Mouse (Mus musculus) A20 (cell line): Measurements from ENCODE around the gene Cmtm6.

ENCODE experiments used
- DNase-seq: peaks from one replicate; pipeline ENCODE4 v3.0.0-alpha.2; 2011; ENCODE audit warnings: low read depth, low spot score

Gene Cmtm6

DNA sequence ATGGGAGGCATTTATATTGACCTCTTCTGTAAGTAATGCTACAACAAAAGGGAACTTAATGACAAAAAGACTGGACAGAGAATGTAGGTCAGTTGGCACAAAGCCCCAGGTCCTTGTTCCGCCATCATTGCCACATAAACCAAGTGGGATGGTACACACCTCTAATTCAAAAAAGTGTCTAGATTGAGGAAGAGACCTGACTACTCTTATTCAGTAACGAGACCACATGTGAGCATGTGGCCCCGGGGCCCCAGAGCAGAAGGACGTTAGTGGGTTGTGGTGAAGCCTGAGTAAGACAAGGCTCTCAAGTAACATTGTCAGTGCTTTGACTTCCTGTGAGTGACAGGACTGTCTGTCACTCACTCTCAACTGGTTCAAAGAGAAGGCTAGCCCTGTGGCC lies 39.3 kb downstream of the Cmtm6 start:
- no peak for DNase-seq

DNA sequence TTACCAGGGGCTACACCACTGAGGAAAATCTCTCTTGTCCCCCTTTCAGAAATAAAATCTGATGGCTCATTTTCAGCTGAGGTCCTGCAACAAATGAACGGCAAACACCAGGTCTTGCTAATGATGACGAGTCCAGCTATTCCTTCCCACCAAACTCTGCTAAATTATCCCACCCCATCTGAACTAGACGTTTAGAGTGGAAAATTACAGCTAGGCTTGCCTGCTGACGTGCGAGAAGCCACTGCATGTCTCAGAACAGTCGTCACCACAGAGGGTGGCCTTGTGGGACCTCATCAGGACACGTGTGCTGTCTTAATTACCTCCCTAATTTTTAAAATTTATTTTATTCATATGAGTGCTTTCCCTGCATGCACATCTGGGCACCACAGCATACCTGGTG lies 40.6 kb downstream of the Cmtm6 start:
- no peak for DNase-seq

DNA sequence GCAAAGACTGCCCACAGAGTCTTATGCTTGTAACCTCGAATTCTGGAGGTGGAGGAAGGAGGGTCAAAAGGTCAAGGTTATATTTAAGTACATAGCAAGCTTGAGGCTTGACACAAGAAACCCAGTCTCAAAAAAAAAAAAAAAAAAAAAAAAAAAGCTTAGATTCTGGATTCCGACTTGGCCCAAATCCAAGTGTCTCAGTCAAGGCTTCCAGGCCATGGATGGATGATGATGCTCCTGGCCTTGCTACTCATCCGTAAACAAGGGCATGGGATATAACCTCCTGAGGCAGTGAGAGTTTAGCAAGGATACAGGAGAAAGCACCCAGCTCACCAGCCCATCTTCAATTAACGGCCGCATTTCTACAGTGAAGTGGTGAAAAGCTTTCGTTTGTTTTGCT lies 43.7 kb downstream of the Cmtm6 start:
- no peak for DNase-seq

DNA sequence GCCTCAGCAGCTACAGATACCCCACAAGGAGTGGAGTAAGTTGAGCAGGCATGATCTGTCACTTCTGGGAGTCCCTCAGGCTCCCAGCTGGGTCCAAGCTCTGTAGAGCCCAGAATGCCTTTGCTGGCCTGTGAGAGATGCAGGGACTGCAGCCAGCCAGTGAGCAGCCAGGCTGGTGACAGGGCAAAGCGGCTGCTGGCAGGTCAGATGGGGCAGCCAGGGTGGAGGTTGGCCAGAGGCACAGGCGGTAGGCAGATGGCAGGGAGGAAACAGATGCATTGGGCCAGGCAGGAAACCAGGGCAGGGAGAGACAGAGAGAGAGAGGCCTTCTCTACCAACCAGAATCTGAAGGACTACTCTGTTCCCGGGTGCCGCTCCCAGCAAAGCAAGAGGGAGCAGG lies 44.4 kb downstream of the Cmtm6 start:
- DNase-seq = no peak

DNA sequence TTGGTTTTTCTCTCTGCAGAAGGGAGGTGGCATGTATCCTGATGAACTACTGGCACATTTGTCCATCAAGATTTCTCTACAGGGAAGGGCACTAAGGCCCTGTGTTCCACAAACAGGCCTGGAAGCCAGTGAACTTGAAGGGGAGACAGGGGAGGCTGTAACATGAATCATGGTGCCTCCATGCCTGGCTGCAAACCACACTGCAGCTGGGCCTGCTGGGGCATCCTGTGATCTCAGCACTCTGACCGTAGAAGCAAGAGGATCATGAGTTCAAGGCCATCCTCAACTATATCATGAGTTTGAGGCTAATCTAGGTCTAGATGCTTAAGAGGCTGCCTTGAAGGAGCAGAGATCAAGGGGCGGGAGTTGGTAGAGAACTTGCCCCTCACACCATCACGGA lies 45.4 kb downstream of the Cmtm6 start:
- DNase-seq = no peak

DNA sequence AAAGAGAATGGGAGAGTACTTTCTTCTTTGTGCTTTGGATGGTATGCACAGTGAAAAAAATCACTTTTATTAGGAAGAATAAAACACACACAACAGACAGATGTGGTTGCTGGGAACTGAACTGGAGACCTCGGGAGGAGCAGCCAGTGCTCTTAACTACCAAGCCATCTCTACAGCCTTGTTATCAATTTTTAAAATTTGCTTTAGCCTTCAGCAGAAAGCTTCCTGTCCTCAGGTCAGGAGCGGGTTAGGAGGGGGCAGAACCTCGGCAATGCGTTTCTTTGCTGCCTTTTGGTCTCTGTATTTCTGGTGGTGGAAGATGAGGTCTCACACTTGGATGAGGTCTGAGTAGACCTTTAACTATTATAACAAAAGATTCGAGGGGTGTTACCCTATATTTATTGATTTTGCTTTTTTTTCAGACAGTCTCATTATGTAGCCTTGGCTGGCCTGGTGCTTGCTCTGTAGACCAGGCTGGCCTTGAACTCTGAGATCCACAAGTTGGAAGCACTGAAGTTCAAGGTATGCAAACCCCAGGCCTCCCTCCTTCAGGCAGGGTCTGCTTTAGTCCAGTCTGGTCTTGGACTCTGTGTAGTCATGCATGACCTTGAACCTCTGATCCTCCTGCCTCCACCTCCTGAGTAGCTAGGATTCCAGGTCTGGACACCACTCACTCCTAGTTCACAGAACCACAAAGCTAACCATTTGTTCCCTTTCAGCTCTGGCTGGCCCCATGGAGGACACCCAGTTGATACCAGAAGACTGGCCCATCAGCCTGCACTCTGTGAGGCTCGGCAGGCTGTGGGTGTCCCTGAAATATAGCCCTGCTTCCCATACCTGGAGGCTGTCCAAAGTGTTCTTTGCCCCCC lies 46.5 kb downstream of the Cmtm6 start:
- no peak for DNase-seq

DNA sequence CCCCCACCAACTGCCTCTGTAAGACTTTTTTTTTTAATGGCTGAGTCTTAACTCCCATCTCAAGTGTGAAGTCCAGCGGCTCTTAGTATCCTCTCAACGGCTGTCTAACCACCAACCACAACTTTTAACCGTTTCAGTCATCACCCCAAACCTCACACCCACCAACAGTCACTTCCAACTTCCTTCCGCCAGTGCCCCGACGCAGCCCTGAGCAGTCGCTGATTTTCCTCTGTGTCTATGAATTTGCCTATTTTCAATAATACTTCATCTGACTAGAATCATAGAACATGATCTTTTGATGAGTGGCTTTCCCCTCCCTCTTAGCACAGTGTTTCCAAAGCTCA lies 47.1 kb downstream of the Cmtm6 start:
- peak; percentile 43 for DNase-seq

DNA sequence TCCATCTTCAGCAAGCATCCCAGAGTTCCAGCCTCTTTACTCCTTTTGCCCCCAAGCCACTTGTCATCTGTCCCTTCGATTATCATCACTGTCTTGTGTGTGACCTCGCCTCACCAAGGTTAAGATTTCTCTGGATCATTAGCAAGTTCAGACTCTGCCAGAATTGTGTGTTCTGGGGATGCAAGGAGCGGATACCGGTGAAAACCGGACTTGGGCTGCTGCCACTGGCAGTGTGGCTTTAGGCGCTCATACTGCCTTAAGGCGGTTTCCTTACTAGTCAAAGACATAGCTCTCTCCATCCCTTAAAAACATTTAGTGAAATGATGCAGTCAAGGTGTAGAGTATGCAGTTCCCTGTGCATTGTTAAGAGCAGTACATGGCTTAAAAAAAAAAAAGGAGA lies 48.0 kb downstream of the Cmtm6 start:
- DNase-seq = no peak

DNA sequence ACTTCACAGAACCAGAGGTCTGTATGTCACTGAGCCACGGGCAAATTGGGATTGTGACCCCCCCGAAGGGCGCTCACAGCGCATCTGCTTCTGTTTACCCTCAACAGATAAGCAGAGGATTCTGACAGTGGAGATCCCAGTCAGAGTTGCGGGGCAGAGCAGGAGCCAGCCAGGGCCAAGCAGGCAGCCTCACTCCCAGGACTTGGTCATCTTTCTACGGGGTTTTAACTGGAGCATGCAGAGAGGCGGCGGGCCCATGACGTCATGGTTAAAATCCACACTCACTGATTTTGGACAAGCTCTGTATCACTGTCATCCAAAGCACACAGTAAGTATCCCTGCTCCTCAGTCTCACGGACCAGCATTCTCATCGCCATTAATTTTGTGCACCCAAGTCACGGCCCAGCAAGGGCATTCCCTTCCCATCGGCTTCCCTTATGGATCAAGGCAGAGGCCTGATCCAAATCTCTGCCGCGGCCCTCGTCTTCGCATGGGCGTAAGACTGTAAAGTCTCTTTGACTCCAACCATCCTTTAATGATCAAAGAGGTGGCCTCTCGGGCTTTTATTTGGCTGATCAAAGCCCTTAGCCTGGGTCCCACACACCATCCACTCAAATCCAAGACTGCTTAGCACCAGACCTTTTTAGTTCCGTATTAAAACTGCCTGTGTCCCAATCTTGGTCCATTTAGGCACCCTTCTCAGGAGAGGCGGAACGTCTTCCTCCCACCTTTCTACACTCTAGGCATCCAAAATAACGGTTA lies 49.2 kb downstream of the Cmtm6 start:
- DNase-seq = no peak

DNA sequence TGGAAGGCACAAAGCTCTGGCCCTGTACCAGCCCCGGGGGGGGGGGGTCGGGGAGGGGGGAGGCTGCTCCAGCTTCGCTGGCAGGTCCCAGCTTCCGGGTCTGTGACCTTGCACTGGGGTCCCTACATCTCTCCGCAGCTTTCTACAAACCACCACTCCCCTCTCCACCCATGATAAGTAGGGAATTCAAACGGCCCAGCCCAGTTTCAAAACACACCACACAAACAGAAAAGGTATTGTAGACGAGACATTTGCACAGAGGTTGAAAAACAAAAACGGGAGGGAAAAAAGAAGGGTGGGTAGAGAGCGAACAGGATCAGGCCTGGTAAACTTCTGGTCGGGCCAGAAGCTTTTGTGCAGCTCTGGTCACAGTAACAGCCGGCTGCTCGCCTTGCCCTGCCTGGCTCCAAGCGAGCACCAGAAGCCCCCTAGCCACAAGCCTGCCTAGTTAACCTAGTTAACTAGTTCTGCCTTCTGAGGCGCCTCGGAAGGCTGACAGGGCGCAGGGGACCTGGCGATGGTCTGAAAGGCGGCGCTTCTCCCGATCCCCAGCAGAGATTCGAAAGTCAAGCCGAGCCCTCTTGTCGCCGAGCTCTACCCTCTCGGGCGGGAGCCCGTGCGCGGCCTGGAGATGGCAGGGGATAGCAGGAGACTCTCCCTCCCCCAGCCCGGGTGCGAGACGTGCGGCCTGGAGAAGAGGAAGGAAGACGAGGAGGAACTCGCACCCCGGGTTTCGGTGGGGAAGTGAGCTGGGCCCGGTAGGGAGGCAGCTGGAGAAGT lies 50.0 kb downstream of the Cmtm6 start:
- DNase-seq = peak; percentile 80

DNA sequence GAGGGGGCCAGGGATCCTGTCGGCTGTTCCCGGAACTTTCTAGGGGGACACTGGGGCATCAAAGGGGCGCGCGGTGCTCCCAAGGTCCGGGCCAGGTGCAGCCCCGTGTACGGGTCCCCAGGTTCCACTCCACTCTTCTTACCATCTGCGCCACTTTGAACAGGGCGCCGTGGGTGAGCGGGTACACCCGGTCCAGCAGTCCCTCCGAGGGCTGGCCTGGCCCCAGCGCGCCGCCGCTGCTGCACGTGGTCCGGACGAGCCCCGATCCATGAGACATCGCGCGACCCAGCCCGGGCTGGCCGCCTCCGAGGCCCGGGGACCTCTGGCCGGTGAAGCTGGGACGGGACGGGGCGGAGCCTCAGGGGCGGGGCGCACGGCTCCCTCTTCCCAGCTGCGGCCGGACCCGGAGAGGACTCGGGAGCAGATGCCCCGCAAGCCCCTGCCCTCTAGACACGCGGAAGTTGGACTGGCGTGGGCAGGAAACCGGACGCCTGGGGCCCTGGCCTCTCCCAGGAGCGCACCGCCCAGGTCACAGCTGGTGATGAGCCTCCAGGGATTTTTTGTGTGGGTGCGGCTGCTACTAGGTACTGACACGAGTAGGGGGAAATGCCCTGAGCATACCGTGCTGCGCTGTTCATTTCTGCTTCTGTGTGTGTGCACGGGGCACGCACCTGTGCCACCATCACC lies 50.8 kb downstream of the Cmtm6 start, which contains the start of gene Cmtm7:
Cmtm7 (minus strand) TSS at position 331 of the 687 bp plus-strand sequence.
- DNase-seq = peak; percentile 90

DNA sequence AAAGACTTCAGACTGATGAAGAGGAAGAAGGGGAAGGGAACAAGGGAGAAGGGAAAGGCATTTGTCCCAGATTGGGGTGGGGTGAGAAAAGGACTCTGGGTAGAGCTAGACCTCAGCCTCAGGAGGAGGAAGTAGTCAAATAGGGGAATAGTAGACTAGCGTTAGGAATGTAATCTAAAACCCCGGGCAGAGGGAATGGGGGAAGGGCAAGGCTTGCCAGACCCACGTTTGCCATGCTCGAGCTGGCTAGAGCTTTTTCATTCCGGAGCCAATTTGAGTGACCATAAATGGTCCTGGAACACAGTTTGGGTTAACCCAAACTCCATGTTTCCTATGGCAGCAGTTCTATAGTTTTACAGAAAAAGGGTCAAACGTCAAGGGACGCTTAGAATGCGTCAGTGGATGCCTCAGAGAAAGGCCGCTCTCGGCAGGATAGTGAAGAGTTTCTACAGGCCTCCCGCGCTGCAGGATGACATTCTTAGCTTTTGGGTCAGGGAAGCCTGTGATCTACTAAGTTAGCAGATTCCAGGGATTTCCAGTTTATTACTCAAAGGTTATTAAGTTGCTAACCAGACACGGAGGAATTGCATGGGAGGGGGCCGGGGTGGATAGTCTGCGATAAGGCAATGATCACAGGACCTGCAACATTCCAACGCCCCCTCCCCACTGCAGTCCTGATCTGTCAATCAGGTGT lies 54.7 kb downstream of the Cmtm6 start:
- DNase-seq = no peak

DNA sequence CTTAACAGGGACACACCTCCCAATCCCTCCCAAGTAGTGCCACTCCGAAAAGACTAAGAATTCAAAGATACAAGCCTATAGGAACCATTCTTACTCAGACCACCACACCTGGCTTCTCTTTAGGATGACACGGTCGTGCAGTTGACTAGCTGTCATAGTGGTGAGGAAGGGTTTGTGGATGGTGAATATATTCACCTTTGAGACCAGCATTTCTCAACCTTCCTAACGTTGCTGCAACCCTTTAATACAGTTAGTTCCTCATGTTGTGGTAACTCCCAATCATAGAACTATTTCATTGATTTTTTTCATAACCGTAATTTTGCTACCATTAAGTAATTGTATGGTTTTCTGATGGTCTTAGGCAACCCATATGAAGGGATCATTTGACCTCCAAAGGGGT lies 56.2 kb downstream of the Cmtm6 start:
- DNase-seq = no peak

DNA sequence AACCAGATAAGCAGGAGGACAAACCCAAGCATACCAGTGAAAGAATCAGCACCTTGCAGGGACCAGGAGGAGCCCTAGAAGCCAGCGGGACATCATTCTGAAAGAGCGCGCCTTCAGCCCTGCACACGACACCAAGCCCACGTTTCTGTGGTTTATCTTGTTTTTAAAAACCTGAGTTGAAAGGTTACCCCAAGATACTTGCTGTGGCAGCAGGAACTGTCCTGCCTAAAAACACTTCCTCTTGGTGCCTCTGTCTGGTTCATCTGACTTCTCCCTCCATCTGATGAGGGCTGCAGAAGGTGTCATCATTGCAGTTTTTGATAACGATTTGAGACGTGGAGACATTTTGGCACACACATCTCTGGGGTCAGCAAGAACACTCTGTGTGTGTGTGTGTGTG lies 56.8 kb downstream of the Cmtm6 start:
- no peak for DNase-seq

DNA sequence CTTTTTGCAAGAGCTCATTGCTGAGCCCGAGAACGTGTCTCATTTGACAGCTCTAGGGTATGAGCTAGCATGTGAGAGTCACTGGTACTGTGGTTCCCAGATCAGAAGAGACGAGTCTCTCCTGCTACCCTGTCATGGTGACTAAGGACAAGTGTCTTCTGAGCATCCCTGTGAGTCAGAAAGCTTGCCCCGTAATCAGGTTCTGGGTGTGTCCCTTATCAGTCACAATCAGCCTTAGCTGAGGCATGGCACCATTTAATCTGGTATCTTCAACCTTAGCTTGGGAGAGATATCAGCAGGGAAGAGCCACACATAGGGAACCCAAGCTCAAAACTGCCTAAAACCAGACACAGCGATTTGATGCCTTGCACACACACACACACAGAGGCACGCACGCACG lies 57.8 kb downstream of the Cmtm6 start:
- DNase-seq = no peak

DNA sequence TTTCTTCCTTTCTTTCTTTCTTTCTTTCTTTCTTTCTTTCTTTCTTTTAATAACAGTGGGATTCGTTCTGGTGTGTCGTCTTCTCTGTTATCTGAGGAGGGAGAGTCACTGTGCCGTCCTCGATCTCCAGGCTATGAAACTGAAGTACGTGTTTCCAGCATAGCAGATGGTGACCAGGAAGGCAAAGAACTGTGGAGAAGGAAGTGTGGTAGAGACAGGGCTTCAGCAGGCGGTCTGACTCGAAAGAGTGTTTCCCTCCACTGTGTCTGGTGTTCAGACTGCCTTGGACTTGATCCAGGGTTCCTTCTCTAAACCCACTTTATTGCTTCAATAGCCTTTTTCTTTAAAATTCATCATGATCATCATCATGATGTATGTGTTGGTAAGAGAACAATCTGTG lies 58.6 kb downstream of the Cmtm6 start:
- no peak for DNase-seq

DNA sequence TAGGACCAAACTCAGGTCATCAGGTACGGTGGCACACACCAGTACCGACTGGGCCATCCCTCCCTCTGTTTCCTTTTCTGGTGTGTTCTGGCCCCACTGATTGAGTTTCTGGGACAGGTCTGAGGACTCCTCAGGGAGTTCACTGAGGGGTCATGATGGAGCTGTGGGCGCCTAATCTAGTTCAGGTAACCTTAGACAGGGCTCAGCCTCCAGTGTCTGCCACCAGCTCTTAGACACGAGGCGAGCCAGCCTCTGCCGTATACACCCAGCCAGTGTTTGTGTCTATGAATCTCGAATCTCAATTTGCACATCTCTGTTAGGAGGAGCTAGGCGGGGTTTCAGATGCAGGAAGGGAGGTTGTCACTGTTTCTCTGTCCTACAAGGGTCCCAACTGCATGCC lies 59.1 kb downstream of the Cmtm6 start:
- no peak for DNase-seq

DNA sequence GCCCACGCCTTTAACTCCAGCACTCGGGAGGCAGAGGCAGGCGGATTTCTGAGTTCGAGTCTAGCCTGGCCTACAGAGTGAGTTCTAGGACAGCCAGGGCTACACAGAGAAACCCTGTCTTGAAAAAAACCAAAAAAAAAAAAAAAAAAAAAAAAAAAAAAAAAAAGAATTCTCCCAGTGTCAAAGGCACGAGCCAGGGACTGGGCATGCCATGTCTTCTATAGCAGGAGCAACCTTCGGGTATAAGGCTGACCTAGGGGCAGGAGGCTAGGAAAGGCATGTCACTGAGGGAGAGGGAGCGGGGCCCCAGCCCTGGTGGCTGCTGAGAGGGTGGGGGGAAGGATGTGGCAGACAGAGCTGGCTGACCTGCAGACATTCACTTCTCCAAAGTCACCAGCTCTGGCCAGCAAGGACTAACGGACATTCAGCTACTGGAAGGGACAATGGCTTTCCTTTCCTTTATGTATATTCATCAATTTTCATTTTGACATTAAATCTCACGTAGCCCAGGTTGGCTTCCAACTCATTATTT lies 62.9 kb downstream of the Cmtm6 start:
- DNase-seq = no peak

DNA sequence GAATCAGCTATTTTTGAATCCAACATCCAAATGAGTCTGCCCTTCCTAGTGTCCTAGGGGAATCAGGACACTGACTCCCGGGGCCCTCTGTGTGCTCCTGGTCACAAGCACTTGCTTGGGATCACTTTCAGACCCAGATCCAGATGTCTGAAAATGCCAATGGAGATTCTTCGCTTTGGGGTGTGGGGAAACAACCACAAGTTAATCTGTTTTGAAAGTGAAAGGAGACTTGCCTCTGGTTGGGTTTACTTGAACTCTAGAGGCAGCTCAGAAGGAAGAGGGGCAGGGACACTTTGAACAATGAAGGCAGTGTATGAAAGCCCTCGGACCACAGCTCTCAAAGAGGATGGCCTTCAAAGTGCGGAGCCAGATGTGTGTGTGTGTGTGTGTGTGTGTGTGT lies 63.6 kb downstream of the Cmtm6 start:
- no peak for DNase-seq

DNA sequence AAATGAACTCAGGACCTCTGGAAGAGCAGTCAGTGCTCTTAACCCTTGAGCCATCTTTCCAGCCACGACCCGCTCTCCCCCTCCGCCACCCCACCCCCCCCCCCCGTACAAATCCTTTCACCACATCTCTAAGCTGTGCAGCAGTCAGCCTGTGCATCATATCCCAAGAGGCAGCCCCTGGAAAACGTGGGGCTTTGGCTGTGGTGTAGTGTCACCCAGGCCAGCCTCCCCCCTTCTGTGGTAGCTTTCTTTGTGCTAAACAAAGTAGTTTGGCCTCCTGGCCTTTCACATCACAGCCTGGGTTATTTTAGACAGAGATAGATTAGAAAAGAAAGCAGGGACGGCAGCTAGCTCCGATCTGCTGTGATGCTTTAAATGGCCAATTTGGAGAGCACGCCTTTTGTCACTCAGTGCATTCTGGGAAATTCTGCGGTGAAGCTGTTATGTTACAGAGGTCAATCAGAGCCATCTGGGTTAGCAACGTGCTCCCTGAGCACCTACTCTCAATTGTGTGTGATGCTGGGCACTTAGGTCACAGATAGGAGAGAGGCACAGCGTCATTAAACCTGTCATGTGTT lies 65.6 kb downstream of the Cmtm6 start:
- no peak for DNase-seq
